1 mouse cellular context compared by ENCODE assay signal in genomic region chr11:74838971-74839370, GRCm38 (mm10).
TF ChIP-seq lines count a peak whose summit lies in the region.

No protein-coding gene starts in this region.

TF ChIP-seq in CH12.LX, 34 proteins besides CTCF, POLR2A, EP300 and RAD21 (continued from another document):
- no peak for TF ChIP-seq ZKSCAN1 (IDR thresholded peaks at IDR 0.05; ENCODE audit: borderline replicate concordance, low read depth, low read length)
- no peak for TF ChIP-seq PAX5 (IDR thresholded peaks at IDR 0.05; ENCODE audit: low read length)
- TF ChIP-seq MYC (IDR thresholded peaks at IDR 0.05; ENCODE audit: low read depth, low read length), result no peak
- TF ChIP-seq CHD1 (IDR thresholded peaks at IDR 0.05; ENCODE audit: low read depth, low read length), result no peak
- no peak for TF ChIP-seq ETS1 (conservative IDR thresholded peaks at IDR 0.05; ENCODE audit: low read depth, low read length)
- peak; percentile 32; the same call in 1 of the 2 replicates for TF ChIP-seq ELF1 (IDR thresholded peaks at IDR 0.05; ENCODE audit: low read depth, low read length)
